23 mouse cellular contexts compared by ENCODE assay signal in genomic region chr17:33775287-33775686, GRCm38 (mm10). TPM values are rescaled to one million over a fixed set of nuclear protein-coding genes. Genes with fewer than 3 reads are reported as not detected.
A peak's percentile ranks its signal among the peaks of the same experiment; 100 is the strongest.
DNase-seq lines count a peak whose midpoint lies in the region; ATAC-seq and TF ChIP-seq lines count a peak whose summit lies in the region.
"Had no signal": no experiment of that assay in that cellular context is flagged by ENCODE, and none has a peak within 500 bp of the region (broad histone marks: within the 10 kb centered on the region; RNA-seq: fewer than 3 reads in every experiment).

No protein-coding gene starts in this region.

- peak; percentile 92 for DNase-seq in heart, adult 11 months
- no peak for DNase-seq in liver, adult 2 months (ENCODE audit: extremely low read depth, low read depth, low spot score)
- DNase-seq in liver, embryonic 11.5 days (ENCODE audit: low spot score): no peak
- DNase-seq in lung, postnatal 0 days (ENCODE audit: low spot score): no peak
- no peak for DNase-seq in lung, postnatal 4 days
- DNase-seq in retina, embryonic 14.5 days (ENCODE audit: low spot score): no peak
- DNase-seq: adrenal gland, adult 8-10 months; adrenal gland, postnatal 25 days; cerebellum, adult 18-20 months; cerebellum, adult 9-10 months; cerebellum, postnatal 14 days; gastrocnemius, adult 2 months; gastrocnemius, postnatal 14 days; heart, adult 18-20 months; heart, postnatal 14 days; heart, postnatal 4 days had no signal

- 0 out of 2 replicates have a peak, but pooled peaks cover 7% of the 10 kb centered on the region for H3K27me3 ChIP-seq in heart, embryonic 12.5 days (replicated peaks)
- no peaks in the 10 kb centered on the region for H3K27me3 ChIP-seq in liver, adult 2 months (ENCODE audit: control insufficient read depth, insufficient read depth, low read length)
- no peaks in the 10 kb centered on the region for H3K27me3 ChIP-seq in liver, embryonic 11.5 days (replicated peaks; ENCODE audit: control insufficient read depth, insufficient read depth, low read length)
- no peaks in the 10 kb centered on the region for H3K27me3 ChIP-seq in lung, postnatal 0 days (replicated peaks; ENCODE audit: insufficient read depth, low read length)
- H3K27me3 ChIP-seq: forebrain, embryonic 13.5 days; heart, embryonic 13.5 days had no signal

- H3K9ac ChIP-seq in heart, embryonic 12.5 days: no peak overlapping the region
- H3K9ac ChIP-seq in liver, adult 2 months (ENCODE audit: low read depth, low read length): peak overlapping the region; percentile 5; the same call in 1 of the 2 replicates
- H3K9ac ChIP-seq in liver, embryonic 11.5 days (ENCODE audit: low read depth, low read length): no peak overlapping the region
- no peak overlapping the region for H3K9ac ChIP-seq in lung, postnatal 0 days (replicated peaks; ENCODE audit: low read depth)
- H3K9ac ChIP-seq: forebrain, embryonic 13.5 days; heart, embryonic 13.5 days; hindbrain, embryonic 14.5 days had no signal

- 97% methylated on average over 4 of the region's 4 CpGs for WGBS in heart, embryonic 12.5 days
- WGBS in liver, adult 2 months: 85% methylated on average over 4 of the region's 4 CpGs
- WGBS in liver, embryonic 11.5 days: 96% methylated on average over 4 of the region's 4 CpGs
- WGBS in lung, postnatal 0 days: 96% methylated on average over 4 of the region's 4 CpGs

- H3K27ac ChIP-seq in heart, embryonic 12.5 days (ENCODE audit: poor library complexity, severe bottlenecking): no peak overlapping the region
- H3K27ac ChIP-seq in liver, adult 2 months (replicated peaks; ENCODE audit: insufficient read depth, low read depth, low read length): peak overlapping the region; percentile 96
- no peak overlapping the region for H3K27ac ChIP-seq in liver, embryonic 11.5 days (ENCODE audit: low read depth, low read length)
- peak overlapping the region; percentile 33; the same call in 1 of the 2 replicates for H3K27ac ChIP-seq in lung, postnatal 0 days (ENCODE audit: low read length)
- H3K27ac ChIP-seq: forebrain, embryonic 10.5 days; forebrain, embryonic 13.5 days; gastrocnemius, adult 2 months; heart, embryonic 13.5 days; hindbrain, embryonic 14.5 days had no signal

- no peak overlapping the region for H3K4me2 ChIP-seq in heart, embryonic 12.5 days
- H3K4me2 ChIP-seq in liver, embryonic 11.5 days: no peak overlapping the region
- no peak overlapping the region for H3K4me2 ChIP-seq in lung, postnatal 0 days (replicated peaks; ENCODE audit: low read depth, low read length)
- H3K4me2 ChIP-seq: forebrain, embryonic 13.5 days; heart, embryonic 13.5 days; hindbrain, embryonic 14.5 days had no signal

- H3K4me3 ChIP-seq in heart, embryonic 12.5 days: no peak overlapping the region
- H3K4me3 ChIP-seq in liver, adult 2 months (ENCODE audit: insufficient read depth, low read depth, low read length): no peak overlapping the region
- H3K4me3 ChIP-seq in liver, embryonic 11.5 days (ENCODE audit: low read depth, low read length): no peak overlapping the region
- H3K4me3 ChIP-seq in lung, postnatal 0 days (ENCODE audit: low read depth, low read length): no peak overlapping the region
- H3K4me3 ChIP-seq: forebrain, embryonic 10.5 days; forebrain, embryonic 13.5 days; gastrocnemius, adult 2 months; heart, embryonic 13.5 days had no signal

- no peaks in the 10 kb centered on the region for H3K9me3 ChIP-seq in heart, embryonic 12.5 days (replicated peaks)
- no peaks in the 10 kb centered on the region for H3K9me3 ChIP-seq in liver, embryonic 11.5 days (ENCODE audit: control insufficient read depth, low read length)
- H3K9me3 ChIP-seq in lung, postnatal 0 days (ENCODE audit: low read length): no peaks in the 10 kb centered on the region
- H3K9me3 ChIP-seq: forebrain, embryonic 10.5 days; forebrain, embryonic 13.5 days; heart, embryonic 13.5 days had no signal

- no peak for TF ChIP-seq POLR2A in liver, adult 2 months (IDR thresholded peaks at IDR 0.05; ENCODE audit: extremely low read depth, insufficient read depth, low read length)

- no peak for TF ChIP-seq EP300 in lung, postnatal 0 days (IDR thresholded peaks at IDR 0.05)

- no peak for ATAC-seq in heart, embryonic 12.5 days (ENCODE audit: insufficient number of reproducible peaks, low FRiP score)
- no peak for ATAC-seq in liver, embryonic 11.5 days (replicated peaks; ENCODE audit: low FRiP score)
- ATAC-seq in lung, postnatal 0 days: no peak
- ATAC-seq: activated CD4-positive, CD25-positive, alpha-beta regulatory T cell, adult 4 months; forebrain, embryonic 13.5 days; forebrain, embryonic 16.5 days had no signal

- no peaks in the 10 kb centered on the region; the same call in 1 of the 2 replicates for H3K79me2 ChIP-seq in liver, adult 2 months (ENCODE audit: control insufficient read depth, insufficient read depth, low read length)

- H3K4me1 ChIP-seq in heart, embryonic 12.5 days (replicated peaks): peaks cover 21% of the 10 kb centered on the region
- peaks cover 40% of the 10 kb centered on the region for H3K4me1 ChIP-seq in liver, adult 2 months (ENCODE audit: control insufficient read depth, insufficient read depth, low read length)
- peaks cover 19% of the 10 kb centered on the region for H3K4me1 ChIP-seq in liver, embryonic 11.5 days (replicated peaks; ENCODE audit: control insufficient read depth, insufficient read depth, low read length)
- peaks cover 7% of the 10 kb centered on the region for H3K4me1 ChIP-seq in lung, postnatal 0 days (ENCODE audit: insufficient read depth, low read depth, low read length)

- H3K36me3 ChIP-seq in heart, embryonic 12.5 days: peaks cover 23% of the 10 kb centered on the region; the same call in 1 of the 2 replicates
- H3K36me3 ChIP-seq in liver, adult 2 months (ENCODE audit: control insufficient read depth, insufficient read depth, low read length): peaks cover 48% of the 10 kb centered on the region
- peaks cover 16% of the 10 kb centered on the region; the same call in 1 of the 2 replicates for H3K36me3 ChIP-seq in liver, embryonic 11.5 days (ENCODE audit: control insufficient read depth, insufficient read depth, low read length)
- H3K36me3 ChIP-seq in lung, postnatal 0 days (ENCODE audit: insufficient read depth, low read length): no peaks in the 10 kb centered on the region

- no peak for TF ChIP-seq CTCF in liver, adult 2 months (IDR thresholded peaks at IDR 0.05; ENCODE audit: low read depth, low read length)
- TF ChIP-seq CTCF in lung, postnatal 0 days (IDR thresholded peaks at IDR 0.05): no peak

RNA-seq across cellular contexts. Expression of gene Angptl4, which starts 6.3 kb away (rescaled TPM):
- polyA plus RNA-seq in heart, embryonic 12.5 days (2016; fragmentation: Nextera tagmentation; extraction: Ambion mirVana): 6.9 and 7.5 TPM in 2 replicates
- total RNA-seq in liver, adult 2 months (2014; rRNA removed): 129 and 142 TPM in 2 replicates
- polyA plus RNA-seq in liver, adult 2 months (2012; rRNA removed): 28.1 and 49.5 TPM in 2 replicates
- polyA plus RNA-seq in liver, embryonic 11.5 days (2014; fragmentation: Nextera tagmentation; extraction: Ambion mirVana): 28.1 and 31.9 TPM in 2 replicates
- 125 and 137 TPM in 2 replicates for polyA plus RNA-seq in lung, postnatal 0 days (2015; fragmentation: Nextera tagmentation; extraction: Ambion mirVana)

RNA-seq across cellular contexts. Expression of gene Rab11b, which starts 15.0 kb away (rescaled TPM):
- polyA plus RNA-seq in heart, embryonic 12.5 days (2016; fragmentation: Nextera tagmentation; extraction: Ambion mirVana): 285 and 287 TPM in 2 replicates
- total RNA-seq in liver, adult 2 months (2014; rRNA removed): 23.3 and 45.2 TPM in 2 replicates
- 168 and 177 TPM in 2 replicates for polyA plus RNA-seq in liver, adult 2 months (2012; rRNA removed)
- 184 and 199 TPM in 2 replicates for polyA plus RNA-seq in liver, embryonic 11.5 days (2014; fragmentation: Nextera tagmentation; extraction: Ambion mirVana)
- 258 and 279 TPM in 2 replicates for polyA plus RNA-seq in lung, postnatal 0 days (2015; fragmentation: Nextera tagmentation; extraction: Ambion mirVana)

RNA-seq across cellular contexts. Expression of gene Kank3, which starts 35.0 kb away (rescaled TPM):
- polyA plus RNA-seq in heart, embryonic 12.5 days (2016; fragmentation: Nextera tagmentation; extraction: Ambion mirVana): 39.0 and 43.9 TPM in 2 replicates
- total RNA-seq in liver, adult 2 months (2014; rRNA removed): 6.0 and 7.3 TPM in 2 replicates
- polyA plus RNA-seq in liver, adult 2 months (2012; rRNA removed): 9.5 and 13.4 TPM in 2 replicates
- 21.4 and 23.4 TPM in 2 replicates for polyA plus RNA-seq in liver, embryonic 11.5 days (2014; fragmentation: Nextera tagmentation; extraction: Ambion mirVana)
- 186 and 211 TPM in 2 replicates for polyA plus RNA-seq in lung, postnatal 0 days (2015; fragmentation: Nextera tagmentation; extraction: Ambion mirVana)

RNA-seq across cellular contexts. Expression of gene Rps28, which starts 49.1 kb away (rescaled TPM):
- polyA plus RNA-seq in heart, embryonic 12.5 days (2016; fragmentation: Nextera tagmentation; extraction: Ambion mirVana): 570 and 574 TPM in 2 replicates
- total RNA-seq in liver, adult 2 months (2014; rRNA removed): 275 and 294 TPM in 2 replicates
- 374 and 500 TPM in 2 replicates for polyA plus RNA-seq in liver, adult 2 months (2012; rRNA removed)
- 1,026 and 1,173 TPM in 2 replicates for polyA plus RNA-seq in liver, embryonic 11.5 days (2014; fragmentation: Nextera tagmentation; extraction: Ambion mirVana)
- polyA plus RNA-seq in lung, postnatal 0 days (2015; fragmentation: Nextera tagmentation; extraction: Ambion mirVana): 906 and 1,023 TPM in 2 replicates

RNA-seq across cellular contexts. Expression of gene Ndufa7, which starts 49.1 kb away (rescaled TPM):
- 431 and 466 TPM in 2 replicates for polyA plus RNA-seq in heart, embryonic 12.5 days (2016; fragmentation: Nextera tagmentation; extraction: Ambion mirVana)
- total RNA-seq in liver, adult 2 months (2014; rRNA removed): 214 and 217 TPM in 2 replicates
- 372 and 457 TPM in 2 replicates for polyA plus RNA-seq in liver, adult 2 months (2012; rRNA removed)
- polyA plus RNA-seq in liver, embryonic 11.5 days (2014; fragmentation: Nextera tagmentation; extraction: Ambion mirVana): 390 and 411 TPM in 2 replicates
- 455 and 501 TPM in 2 replicates for polyA plus RNA-seq in lung, postnatal 0 days (2015; fragmentation: Nextera tagmentation; extraction: Ambion mirVana)

Comparison
In these comparisons a context has a peak if more than half of its experiments do, and no peak if none do; other contexts are left out.
1. H3K27ac ChIP-seq: peak in liver, adult 2 months (single experiment) and lung, postnatal 0 days (single experiment); none in heart, embryonic 12.5 days (single experiment) and liver, embryonic 11.5 days (single experiment).